Mouse (Mus musculus) cerebellum, adult 2 months (tissue): ENCODE data around the gene Ppp1r18.

Source experiments
- CTCF ChIP-seq: fragments of 200-500 bp; IDR thresholded peaks from 2 replicates; pipeline ENCODE4 v1.5.1; 2011; ENCODE audit warnings: low read depth, mild to moderate bottlenecking, control low read depth, low read length, moderate library complexity, borderline replicate concordance; ENCODE audit not compliant: insufficient read depth
- POLR2A ChIP-seq: fragments of 200-500 bp; IDR thresholded peaks from 2 replicates; pipeline ENCODE4 v1.6.1; 2011; ENCODE audit warnings: low read length, control low read depth, borderline replicate concordance; ENCODE audit not compliant: insufficient read depth

DNA sequence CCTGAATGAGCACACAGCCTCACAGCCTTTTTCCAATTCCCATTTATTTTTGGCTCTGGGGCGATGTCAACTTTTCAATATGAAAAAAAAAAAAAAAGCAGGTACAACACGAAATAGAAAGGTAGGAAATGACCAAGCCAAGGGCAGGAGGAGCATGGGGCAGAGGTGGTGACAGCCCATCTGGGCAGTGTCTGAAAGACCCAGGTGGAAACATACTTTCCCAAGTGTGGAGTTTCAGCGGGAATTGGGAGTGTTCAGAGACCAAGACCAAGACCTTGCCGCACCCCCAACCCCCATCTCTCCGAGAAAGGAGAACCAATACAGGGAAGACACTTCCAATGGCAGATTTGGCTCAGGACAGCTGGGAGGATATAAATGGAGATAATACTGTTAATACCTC, 31.5 kb upstream of the Ppp1r18 start:
- TF ChIP-seq CTCF (no peak), POLR2A (no peak)
